Mouse (Mus musculus): ENCODE results near the gene Slc25a34. TPM values are rescaled to one million over a fixed set of nuclear protein-coding genes. Genes with fewer than 3 reads are reported as not detected.

Slc25a34 gene
- polyA plus RNA-seq, 1 experiment from 2014 or later: 0.15 TPM

- in situ Hi-C loops (cut with MboI; ENCODE audit: low pct_unique_long_range_greater_than_20kb): no loop called here
- ChIA-PET POLR2A (no interaction called here), CTCF (interaction anchor here (0.8 kb wide), 1 partner anchor 18 kb away, joined by 3 read pairs; no protein-coding TSS in a partner anchor)
- no peak for ATAC-seq
- no peak for TF ChIP-seq CTCF (IDR thresholded peaks at IDR 0.05)
- H3K27me3 ChIP-seq: no peaks in the 10 kb centered on the region
- DNase-seq (ENCODE audit: low read depth, low spot score): no peak
Observed at GRCm38 (mm10) chr4:141601148-141601862, 22.3 kb downstream of the Slc25a34 start.

- CTCF ChIA-PET: no interaction called here
- POLR2A ChIA-PET: no interaction called here
- no peak for DNase-seq (ENCODE audit: low read depth, low spot score)
Observed at GRCm38 (mm10) chr4:141600364-141600763, 23.3 kb downstream of the Slc25a34 start.

GRCm38 (mm10) chr4:141599251-141600141 is 24.1 kb downstream of the Slc25a34 start:
- ChIA-PET POLR2A (interaction anchor here (0.9 kb wide), 1 partner anchor 9 kb away, joined by 3 read pairs; no protein-coding TSS in a partner anchor), CTCF (no interaction called here)
- in situ Hi-C loops (cut with MboI; ENCODE audit: low pct_unique_long_range_greater_than_20kb): no loop called here
- no peak for TF ChIP-seq CTCF (IDR thresholded peaks at IDR 0.05)
- ATAC-seq (peak; percentile 7), DNase-seq (ENCODE audit: low read depth, low spot score) (no peak)
- H3K27me3 ChIP-seq: no peaks in the 10 kb centered on the region

More at GRCm38 (mm10) chr4:141600364-141600763, 23.3 kb downstream of the Slc25a34 start:
- ATAC-seq: no peak
- no peaks in the 10 kb centered on the region for H3K27me3 ChIP-seq
- no peak for TF ChIP-seq CTCF (IDR thresholded peaks at IDR 0.05)
- in situ Hi-C loops (cut with MboI; ENCODE audit: low pct_unique_long_range_greater_than_20kb): no loop called here

GRCm38 (mm10) chr4:141598894-141599250 is 24.7 kb downstream of the Slc25a34 start:
- POLR2A ChIA-PET: interaction anchor here (0.9 kb wide), 1 partner anchor 8 kb away, joined by 3 read pairs; no protein-coding TSS in a partner anchor
- peak; percentile 34 for ATAC-seq
- CTCF ChIA-PET: no interaction called here
- no peaks in the 10 kb centered on the region for H3K27me3 ChIP-seq
- no peak for DNase-seq (ENCODE audit: low read depth, low spot score)
- TF ChIP-seq CTCF (IDR thresholded peaks at IDR 0.05): no peak
- in situ Hi-C loops (cut with MboI; ENCODE audit: low pct_unique_long_range_greater_than_20kb): no loop called here

GRCm38 (mm10) chr4:141598199-141598893 is 25.3 kb downstream of the Slc25a34 start:
- POLR2A ChIA-PET: interaction anchor here (0.6 kb wide), 1 partner anchor 123 kb away, joined by 3 read pairs; no protein-coding TSS in a partner anchor
- DNase-seq (ENCODE audit: low read depth, low spot score) (no peak), ATAC-seq (no peak)
- in situ Hi-C loops (cut with MboI; ENCODE audit: low pct_unique_long_range_greater_than_20kb): no loop called here
- no peaks in the 10 kb centered on the region for H3K27me3 ChIP-seq
- CTCF ChIA-PET: no interaction called here
- no peak for TF ChIP-seq CTCF (IDR thresholded peaks at IDR 0.05)

- DNase-seq (ENCODE audit: low read depth, low spot score): no peak
- POLR2A ChIA-PET: interaction anchor here (0.6 kb wide), 1 partner anchor 87 kb away, joined by 4 read pairs; no protein-coding TSS in a partner anchor
- ATAC-seq: no peak
- in situ Hi-C loops (cut with MboI; ENCODE audit: low pct_unique_long_range_greater_than_20kb): no loop called here
- H3K27me3 ChIP-seq: no peaks in the 10 kb centered on the region
- no peak for TF ChIP-seq CTCF (IDR thresholded peaks at IDR 0.05)
- CTCF ChIA-PET: no interaction called here
Observed at GRCm38 (mm10) chr4:141596700-141597328, 26.8 kb downstream of the Slc25a34 start.

- ChIA-PET CTCF (interaction anchor here (1.6 kb wide), 1 partner anchor 164 kb away, joined by 3 read pairs; no protein-coding TSS in a partner anchor), POLR2A (interaction anchor here (0.6 kb wide), 1 partner anchor 88 kb away, joined by 4 read pairs; no protein-coding TSS in a partner anchor)
- in situ Hi-C loops (cut with MboI; ENCODE audit: low pct_unique_long_range_greater_than_20kb): no loop called here
- ATAC-seq: no peak
- DNase-seq (ENCODE audit: low read depth, low spot score): no peak
- H3K27me3 ChIP-seq: no peaks in the 10 kb centered on the region
- TF ChIP-seq CTCF (IDR thresholded peaks at IDR 0.05): no peak
Observed at GRCm38 (mm10) chr4:141595605-141596268, 27.9 kb downstream of the Slc25a34 start.

GRCm38 (mm10) chr4:141595138-141595537 is 28.5 kb downstream of the Slc25a34 start:
- in situ Hi-C loops (cut with MboI; ENCODE audit: low pct_unique_long_range_greater_than_20kb): no loop called here
- TF ChIP-seq CTCF (IDR thresholded peaks at IDR 0.05): no peak
- ATAC-seq: no peak
- no peaks in the 10 kb centered on the region for H3K27me3 ChIP-seq
- ChIA-PET CTCF (interaction anchor here (1.1 to 1.6 kb wide), 2 partner anchors 164 to 165 kb away, joined by 3 to 4 read pairs; no protein-coding TSS in a partner anchor), POLR2A (no interaction called here)
- no peak for DNase-seq (ENCODE audit: low read depth, low spot score)

GRCm38 (mm10) chr4:141591547-141591946 is 32.1 kb downstream of the Slc25a34 start:
- TF ChIP-seq CTCF (IDR thresholded peaks at IDR 0.05): no peak
- in situ Hi-C loops (cut with MboI; ENCODE audit: low pct_unique_long_range_greater_than_20kb): no loop called here
- no peak for DNase-seq (ENCODE audit: low read depth, low spot score)
- ChIA-PET CTCF (interaction anchor here (1.3 to 1.7 kb wide), 4 partner anchors 14 to 193 kb away, joined by 3 to 5 read pairs (median 4); partner anchors contain the start of gene Clcnka), POLR2A (interaction anchor here (1.2 kb wide), 1 partner anchor 8 kb away, joined by 3 read pairs; no protein-coding TSS in a partner anchor)
- no peaks in the 10 kb centered on the region for H3K27me3 ChIP-seq
- no peak for ATAC-seq

All from Patski (cell line).